Mouse (Mus musculus): Measurements from ENCODE around the gene Cyp2c69. TPM values are rescaled to one million over a fixed set of nuclear protein-coding genes. Genes with fewer than 3 reads are reported as not detected.
"Not testable (repeated sequence)": the region's sequence is repeated elsewhere in the genome, so short reads cannot be mapped to it uniquely, and the experiment has no call there.

Gene Cyp2c69
- not detected in 2 replicates for polyA plus RNA-seq (2012; rRNA removed)

DNA sequence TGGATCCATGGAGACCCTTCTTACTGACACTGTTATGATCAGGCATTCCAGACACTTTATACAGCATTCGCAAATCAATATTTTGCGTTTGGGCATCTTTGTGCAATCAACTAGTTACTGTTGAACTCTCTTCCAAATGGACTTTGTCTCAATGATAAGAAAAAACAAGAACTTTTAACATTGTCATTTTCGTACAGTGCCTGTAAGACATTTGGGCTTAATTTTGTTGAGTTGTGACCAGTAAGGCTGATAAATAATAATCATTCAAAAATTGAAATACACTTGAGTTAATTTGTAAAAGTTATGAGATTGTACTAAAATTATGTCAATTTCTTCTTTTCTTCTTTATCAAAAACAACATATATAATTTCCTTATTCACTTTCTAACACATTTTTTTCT lies at the start of gene Cyp2c69:
Gene Cyp2c69 (minus strand): TSS at position 101 of the 400 bp plus-strand sequence.
- 84% methylated on average over 3 of the region's 3 CpGs for WGBS
- not testable (repeated sequence) for H3K27me3 ChIP-seq (ENCODE audit: control insufficient read depth, insufficient read depth, low read length)

GRCm38 (mm10) chr19:39935396-39935795 lies 48.8 kb upstream of the Cyp2c69 start:
- Histone ChIP-seq H3K27ac (ENCODE audit: insufficient read depth, low read length) (no peak overlapping the region), H3K4me1 (ENCODE audit: control insufficient read depth, insufficient read depth, low read length) (no peaks in the 10 kb centered on the region), H3K27me3 (ENCODE audit: control insufficient read depth, insufficient read depth, low read length) (no peaks in the 10 kb centered on the region), H3K4me3 (replicated peaks; ENCODE audit: insufficient read depth, low read depth, low read length) (no peak overlapping the region)
- 78% methylated on average over 2 of the region's 2 CpGs for WGBS
- DNase-seq = no peak
- no peak for TF ChIP-seq CTCF (IDR thresholded peaks at IDR 0.05; ENCODE audit: borderline replicate concordance, insufficient read depth, low read depth, low read length)

More for the DNA sequence above, at the start of gene Cyp2c69:
- H3K27ac ChIP-seq (ENCODE audit: insufficient read depth, low read length); H3K4me3 ChIP-seq (replicated peaks; ENCODE audit: insufficient read depth, low read depth, low read length); H3K4me1 ChIP-seq (ENCODE audit: control insufficient read depth, insufficient read depth, low read length); DNase-seq: not testable (repeated sequence)

DNA sequence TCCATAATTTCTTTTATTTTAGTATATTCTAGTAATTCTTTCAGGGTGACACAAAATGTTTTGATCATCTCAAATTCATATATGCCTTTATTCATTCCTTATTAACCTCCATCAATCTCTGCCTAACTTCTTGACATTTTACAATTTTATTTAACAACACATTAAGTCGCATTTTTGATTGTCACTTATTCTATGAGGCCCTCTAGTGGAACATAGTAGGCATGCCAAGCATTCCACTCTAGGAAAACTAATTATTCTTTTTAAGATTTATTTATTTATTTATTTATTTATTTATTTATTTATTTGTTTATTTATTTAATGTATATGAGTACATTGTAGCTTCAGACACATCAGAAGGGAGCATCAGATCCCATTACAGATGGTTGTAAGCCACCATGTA lies 43.4 kb upstream of the Cyp2c69 start:
- 60% methylated on average over 1 of the region's 1 CpGs for WGBS
- DNase-seq = no peak

GRCm38 (mm10) chr19:39901656-39902055 lies 15.1 kb upstream of the Cyp2c69 start:
- TF ChIP-seq CTCF (IDR thresholded peaks at IDR 0.05; ENCODE audit: borderline replicate concordance, insufficient read depth, low read depth, low read length) (no peak), POLR2A (IDR thresholded peaks at IDR 0.05; ENCODE audit: borderline replicate concordance, insufficient read depth, low read length) (no peak)
- Histone ChIP-seq H3K27ac (ENCODE audit: insufficient read depth, low read length) (no peak overlapping the region), H3K4me1 (ENCODE audit: control insufficient read depth, insufficient read depth, low read length) (no peaks in the 10 kb centered on the region), H3K4me3 (replicated peaks; ENCODE audit: insufficient read depth, low read depth, low read length) (no peak overlapping the region), H3K27me3 (ENCODE audit: control insufficient read depth, insufficient read depth, low read length) (no peaks in the 10 kb centered on the region)
- WGBS = 86% methylated on average over 2 of the region's 2 CpGs
- DNase-seq = no peak

More for the DNA sequence above, 43.4 kb upstream of the Cyp2c69 start:
- H3K27me3 ChIP-seq (ENCODE audit: control insufficient read depth, insufficient read depth, low read length) = no peaks in the 10 kb centered on the region
- H3K27ac ChIP-seq (ENCODE audit: insufficient read depth, low read length) = no peak overlapping the region
- TF ChIP-seq POLR2A (IDR thresholded peaks at IDR 0.05; ENCODE audit: borderline replicate concordance, insufficient read depth, low read length) (no peak), CTCF (IDR thresholded peaks at IDR 0.05; ENCODE audit: borderline replicate concordance, insufficient read depth, low read depth, low read length) (no peak)
- H3K4me3 ChIP-seq (replicated peaks; ENCODE audit: insufficient read depth, low read depth, low read length) = no peak overlapping the region
- no peaks in the 10 kb centered on the region for H3K4me1 ChIP-seq (ENCODE audit: control insufficient read depth, insufficient read depth, low read length)

GRCm38 (mm10) chr19:39890079-39890478 lies 3.5 kb upstream of the Cyp2c69 start:
- 75% methylated on average over 3 of the region's 3 CpGs for WGBS
- not testable (repeated sequence) for H3K27ac ChIP-seq (ENCODE audit: insufficient read depth, low read length); H3K4me3 ChIP-seq (replicated peaks; ENCODE audit: insufficient read depth, low read depth, low read length); DNase-seq; H3K4me1 ChIP-seq (ENCODE audit: control insufficient read depth, insufficient read depth, low read length); H3K27me3 ChIP-seq (ENCODE audit: control insufficient read depth, insufficient read depth, low read length)

DNA sequence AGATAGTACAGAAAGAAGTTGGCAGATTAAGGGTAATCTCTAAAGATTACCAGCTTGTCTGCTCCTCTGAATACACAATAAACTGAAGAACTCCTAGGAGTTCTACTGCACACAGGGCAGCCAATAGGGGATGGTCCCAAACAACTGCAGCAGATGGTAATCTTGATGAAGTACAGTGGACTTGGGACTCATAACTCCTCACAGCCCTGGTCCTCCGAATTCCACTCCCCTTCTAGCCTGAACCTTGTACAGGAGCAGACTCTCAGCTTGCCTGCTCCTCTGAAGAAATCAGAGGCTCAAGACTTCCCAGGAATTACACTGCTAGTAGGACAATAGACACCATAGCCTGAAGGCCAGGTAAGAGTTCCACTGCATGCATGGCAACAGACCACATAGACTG lies 20.5 kb downstream of the Cyp2c69 start:
- no peak for TF ChIP-seq POLR2A (IDR thresholded peaks at IDR 0.05; ENCODE audit: borderline replicate concordance, insufficient read depth, low read length)
- no peaks in the 10 kb centered on the region for H3K27me3 ChIP-seq (ENCODE audit: control insufficient read depth, insufficient read depth, low read length)
- H3K4me3 ChIP-seq (replicated peaks; ENCODE audit: insufficient read depth, low read depth, low read length) = no peak overlapping the region
- H3K27ac ChIP-seq (ENCODE audit: insufficient read depth, low read length) = no peak overlapping the region
- H3K4me1 ChIP-seq (ENCODE audit: control insufficient read depth, insufficient read depth, low read length) = no peaks in the 10 kb centered on the region
- no peak for DNase-seq
- WGBS = 43% methylated on average over 1 of the region's 1 CpGs

DNA sequence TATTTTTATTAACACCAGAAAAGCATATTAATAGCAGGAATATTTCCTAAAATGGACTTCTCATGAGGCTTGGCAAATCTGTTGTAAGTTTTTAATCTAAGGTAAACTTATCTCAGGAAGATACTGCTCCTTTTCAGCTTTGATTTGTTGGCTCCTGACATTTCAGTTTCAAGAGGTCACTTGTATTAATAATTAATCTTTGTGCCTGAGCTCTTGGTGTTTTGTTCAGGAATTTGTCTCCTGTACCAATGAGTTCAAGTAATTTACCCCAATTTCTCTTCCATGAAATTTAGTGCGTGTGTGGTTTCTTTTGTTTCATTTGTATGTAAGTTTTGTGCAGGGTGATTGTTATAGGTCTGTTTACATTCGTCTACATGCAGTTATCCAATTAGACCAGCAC lies 65.7 kb downstream of the Cyp2c69 start:
- not testable (repeated sequence) for H3K27me3 ChIP-seq (ENCODE audit: control insufficient read depth, insufficient read depth, low read length); DNase-seq; H3K27ac ChIP-seq (ENCODE audit: insufficient read depth, low read length); H3K4me1 ChIP-seq (ENCODE audit: control insufficient read depth, insufficient read depth, low read length); H3K4me3 ChIP-seq (replicated peaks; ENCODE audit: insufficient read depth, low read depth, low read length)
- 67% methylated on average over 2 of the region's 2 CpGs for WGBS

DNA sequence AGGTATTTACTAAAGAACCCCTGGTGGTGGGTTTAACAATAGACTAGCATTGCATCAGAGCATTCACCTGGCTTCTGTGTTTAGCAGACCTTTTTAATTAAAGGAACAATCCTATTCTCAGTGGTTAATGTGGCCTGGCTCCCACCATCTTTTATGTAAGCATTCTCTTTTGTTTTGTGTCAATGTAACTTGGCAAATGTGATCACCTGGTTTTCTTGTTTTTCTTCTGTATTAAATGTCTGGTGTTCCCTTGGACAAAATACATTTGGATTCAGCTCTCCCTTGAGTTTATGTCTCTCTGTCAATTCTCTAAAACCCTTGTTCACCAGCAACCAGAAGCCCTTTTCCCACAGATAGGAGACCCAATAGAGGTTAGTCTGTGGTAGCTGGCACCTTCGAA lies 70.2 kb downstream of the Cyp2c69 start:
- DNase-seq; H3K4me1 ChIP-seq (ENCODE audit: control insufficient read depth, insufficient read depth, low read length); H3K27ac ChIP-seq (ENCODE audit: insufficient read depth, low read length); H3K4me3 ChIP-seq (replicated peaks; ENCODE audit: insufficient read depth, low read depth, low read length); H3K27me3 ChIP-seq (ENCODE audit: control insufficient read depth, insufficient read depth, low read length): not testable (repeated sequence)
- 85% methylated on average over 1 of the region's 1 CpGs for WGBS

DNA sequence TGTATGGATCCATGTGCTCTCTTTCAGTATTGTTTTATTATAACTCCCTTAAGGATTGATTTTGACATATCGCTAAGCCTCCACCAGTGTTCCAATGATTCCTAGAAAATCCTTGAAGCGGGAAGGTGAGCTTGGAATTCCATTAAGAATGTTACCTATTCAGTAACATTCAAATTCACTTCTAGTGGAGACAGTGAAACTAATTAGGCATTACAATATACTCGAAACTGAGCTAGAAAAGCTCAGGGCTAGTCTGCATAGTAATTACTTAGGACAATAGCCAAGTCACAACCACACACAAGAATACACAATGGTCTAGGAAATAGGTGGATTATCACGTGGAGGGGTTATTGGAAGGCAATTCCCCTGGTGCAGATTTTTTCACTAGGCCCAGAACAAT lies 70.6 kb downstream of the Cyp2c69 start:
- 62% methylated on average over 4 of the region's 4 CpGs for WGBS
- not testable (repeated sequence) for H3K4me1 ChIP-seq (ENCODE audit: control insufficient read depth, insufficient read depth, low read length); H3K27me3 ChIP-seq (ENCODE audit: control insufficient read depth, insufficient read depth, low read length); DNase-seq; H3K4me3 ChIP-seq (replicated peaks; ENCODE audit: insufficient read depth, low read depth, low read length); H3K27ac ChIP-seq (ENCODE audit: insufficient read depth, low read length)

DNA sequence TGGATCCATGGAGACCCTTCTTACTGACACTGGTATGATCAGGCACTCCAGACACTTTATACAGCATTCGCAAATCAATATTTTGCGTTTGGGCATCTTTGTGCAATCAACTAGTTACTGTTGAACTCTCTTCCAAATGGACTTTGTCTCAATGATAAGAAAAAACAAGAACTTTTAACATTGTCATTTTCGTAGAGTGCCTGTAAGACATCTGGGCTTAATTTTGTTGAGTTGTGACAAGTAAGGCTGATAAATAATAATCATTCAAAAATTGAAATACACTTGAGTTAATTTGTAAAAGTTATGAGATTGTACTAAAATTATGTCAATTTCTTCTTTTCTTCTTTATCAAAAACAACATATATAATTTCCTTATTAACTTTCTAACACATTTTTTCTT lies 73.9 kb downstream of the Cyp2c69 start, which contains the start of gene Cyp2c40:
Gene Cyp2c40 (minus strand): TSS at position 101 of the 400 bp plus-strand sequence.
- not testable (repeated sequence) for H3K27ac ChIP-seq (ENCODE audit: insufficient read depth, low read length); H3K4me1 ChIP-seq (ENCODE audit: control insufficient read depth, insufficient read depth, low read length); H3K4me3 ChIP-seq (replicated peaks; ENCODE audit: insufficient read depth, low read depth, low read length); DNase-seq; H3K27me3 ChIP-seq (ENCODE audit: control insufficient read depth, insufficient read depth, low read length)
- 83% methylated on average over 3 of the region's 3 CpGs for WGBS

All from cerebellum, adult 2 months (tissue).